Mouse (Mus musculus): Measurements from ENCODE around the gene Ndufv1.
"Not testable (repeated sequence)": the region's sequence is repeated elsewhere in the genome, so short reads cannot be mapped to it uniquely, and the experiment has no call there.

The Ndufv1 gene

DNA sequence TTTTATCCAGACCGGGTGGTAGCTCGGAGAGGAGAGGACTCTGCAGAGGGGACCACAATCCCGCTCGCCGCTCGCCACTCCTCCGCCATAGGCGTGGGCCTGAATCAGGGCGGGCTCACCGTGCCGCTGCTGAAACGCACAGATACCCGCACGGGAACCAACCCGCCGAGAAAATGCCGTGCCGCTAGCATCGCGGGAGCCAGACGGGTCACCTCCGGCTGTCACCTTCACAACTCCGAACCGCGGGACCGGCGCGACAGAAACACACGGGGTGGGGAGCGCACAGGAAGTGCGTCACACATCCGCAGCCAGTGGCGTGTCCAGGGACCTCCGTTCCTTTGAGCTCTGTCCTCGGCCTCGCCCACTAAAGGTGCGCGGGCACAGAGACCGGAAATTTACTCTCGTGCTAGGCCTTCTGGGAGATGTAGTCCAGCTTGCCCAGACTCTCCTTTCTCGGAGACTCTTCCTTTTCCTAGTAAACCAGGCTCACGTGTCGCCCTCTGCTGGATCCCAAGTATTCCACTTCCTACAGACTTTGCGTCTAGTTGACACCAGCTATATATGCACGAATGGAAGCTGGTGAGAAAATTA is at the start of gene Ndufv1:
Ndufv1 (minus strand) TSS at position 375 of the 591 bp plus-strand sequence.
- peak; percentile 98 for DNase-seq

DNA sequence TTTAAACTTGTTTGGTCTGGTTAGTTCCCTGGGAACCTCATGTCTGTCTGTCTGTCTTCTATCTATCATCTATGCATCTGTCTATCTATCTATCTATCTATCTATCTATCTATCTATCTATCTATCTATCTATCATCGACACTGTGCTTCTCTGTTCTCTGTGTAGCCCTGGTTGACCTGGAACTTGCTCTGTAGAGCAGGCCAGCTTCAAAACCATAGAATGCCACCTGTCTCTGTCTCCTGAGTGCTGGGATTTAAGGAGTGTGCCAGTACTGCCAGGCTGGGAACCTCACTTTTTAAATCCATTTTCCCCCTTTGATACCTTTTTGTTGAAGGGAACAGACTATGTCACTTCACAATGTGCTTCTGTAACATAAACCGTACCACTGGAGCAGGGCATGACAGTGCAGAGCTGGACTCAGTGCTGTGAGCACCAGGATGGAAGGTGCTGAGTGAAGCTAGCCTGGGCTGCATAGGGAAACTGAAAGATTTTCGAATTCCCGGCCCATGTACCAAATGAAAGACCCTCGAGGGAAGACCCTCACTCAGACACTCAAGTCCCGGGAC is 48.4 kb upstream of the Ndufv1 start:
- no peak for DNase-seq

DNA sequence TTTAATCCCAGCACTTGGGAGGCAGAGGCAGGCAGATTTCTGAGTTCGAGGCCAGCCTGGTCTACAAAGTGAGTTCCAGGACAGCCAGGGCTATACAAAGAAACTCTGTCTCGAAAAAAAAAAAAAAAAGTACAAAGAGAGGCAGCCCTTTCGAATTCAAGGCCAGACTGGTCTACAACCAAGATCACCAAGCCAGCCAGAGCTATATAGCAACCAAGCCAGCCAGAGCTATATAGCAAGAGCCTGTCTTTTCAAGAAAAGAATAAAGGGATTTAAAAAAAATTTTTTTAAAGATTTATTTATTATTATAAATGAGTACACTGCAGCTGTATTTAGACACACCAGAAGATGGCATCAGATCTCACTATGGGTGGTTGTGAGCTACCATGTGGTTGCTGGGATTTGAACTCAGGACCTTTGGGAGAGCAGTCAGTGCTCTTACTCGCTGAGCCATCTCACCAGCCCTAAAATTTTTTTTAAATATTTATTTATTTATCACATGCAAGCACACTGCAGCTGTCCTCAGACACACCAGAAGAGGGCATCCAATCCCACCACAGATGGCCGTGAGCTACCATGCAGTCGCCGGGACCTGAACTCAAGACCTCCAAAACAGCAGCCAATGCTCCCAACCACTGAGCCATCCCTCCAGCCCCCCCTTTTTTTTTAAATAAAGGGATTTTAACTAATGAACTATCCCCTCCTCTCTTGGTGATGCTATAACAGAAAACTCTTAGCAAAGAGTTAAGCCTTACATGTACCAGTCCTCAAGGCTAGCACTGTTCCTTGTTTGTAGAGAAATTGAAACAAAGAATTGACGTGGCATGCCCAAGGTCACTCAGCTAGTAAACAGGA is 47.7 kb upstream of the Ndufv1 start:
- DNase-seq = not testable (repeated sequence)

DNA sequence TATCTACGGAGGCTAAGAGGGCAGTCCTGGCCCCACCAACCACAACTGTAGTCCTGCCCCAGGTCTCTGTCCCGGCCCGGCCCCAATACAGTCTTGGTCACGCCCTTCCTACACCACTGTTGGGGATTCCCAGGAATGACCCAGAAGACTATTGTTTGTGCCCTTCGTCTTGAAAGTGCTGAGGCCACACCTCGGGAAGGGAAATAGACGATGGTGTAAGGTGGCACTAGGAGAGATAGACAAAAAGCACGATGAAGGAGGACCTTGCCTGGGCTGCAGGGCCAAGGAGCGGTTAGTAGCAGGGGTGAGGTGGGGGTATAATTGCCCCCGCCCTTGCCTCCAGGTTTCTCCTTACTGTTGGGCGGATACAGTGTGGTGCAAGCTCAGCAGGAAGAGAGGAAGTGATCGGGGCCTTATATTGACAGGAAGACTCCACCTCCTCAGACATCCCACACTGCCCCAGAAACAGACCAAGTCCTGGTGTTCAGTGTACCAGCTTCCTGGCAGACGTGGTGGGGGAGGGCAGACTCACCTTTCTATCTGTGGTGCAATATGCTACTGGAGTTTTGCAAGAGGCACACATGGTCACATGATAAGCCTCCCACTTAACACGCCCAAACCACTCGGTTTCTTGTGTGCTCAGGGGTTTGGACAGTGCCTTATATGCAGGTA is 46.6 kb upstream of the Ndufv1 start, which contains the start of gene Gstp3:
Gstp3 (minus strand) TSS at position 501 of the 672 bp plus-strand sequence.
- no peak for DNase-seq

DNA sequence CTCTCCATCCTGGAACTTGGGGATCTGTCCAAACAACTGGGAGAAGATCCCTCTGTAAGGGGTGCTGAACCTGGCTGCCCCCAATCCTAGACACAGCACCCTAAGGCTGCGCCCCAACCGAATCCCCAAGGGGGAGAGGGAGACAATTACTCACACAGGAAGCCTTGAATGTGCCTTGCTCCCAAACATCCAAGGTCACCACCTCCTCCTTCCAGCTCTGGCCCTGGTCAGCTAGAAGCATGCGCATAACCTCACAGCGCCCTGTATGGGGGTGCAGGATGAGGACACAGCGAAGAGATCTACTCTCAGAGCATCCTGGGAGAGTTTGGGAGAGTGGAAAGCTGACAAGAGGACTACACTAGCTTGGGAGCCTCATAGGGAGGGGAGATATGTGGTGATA is 46.0 kb upstream of the Ndufv1 start:
- DNase-seq = no peak

DNA sequence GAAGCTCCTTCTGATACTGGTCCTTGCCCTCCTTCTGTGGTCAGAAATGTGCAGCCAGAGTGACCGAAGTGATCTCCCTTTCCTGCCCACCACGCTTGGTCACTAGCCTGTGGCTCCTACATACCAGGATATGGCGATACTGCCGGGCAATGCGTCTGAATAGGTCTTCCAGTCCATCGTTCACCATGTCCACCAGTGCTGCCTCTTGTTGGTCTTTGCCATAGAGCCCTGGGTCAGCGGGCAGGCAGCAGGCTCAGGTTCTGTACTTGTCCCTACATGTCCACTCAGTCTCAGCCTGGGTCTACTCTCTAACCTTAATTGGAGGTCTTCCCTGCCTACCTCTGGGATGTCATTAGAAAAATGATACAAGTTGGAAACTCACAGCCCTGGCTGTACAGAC is 45.4 kb upstream of the Ndufv1 start:
- no peak for DNase-seq

DNA sequence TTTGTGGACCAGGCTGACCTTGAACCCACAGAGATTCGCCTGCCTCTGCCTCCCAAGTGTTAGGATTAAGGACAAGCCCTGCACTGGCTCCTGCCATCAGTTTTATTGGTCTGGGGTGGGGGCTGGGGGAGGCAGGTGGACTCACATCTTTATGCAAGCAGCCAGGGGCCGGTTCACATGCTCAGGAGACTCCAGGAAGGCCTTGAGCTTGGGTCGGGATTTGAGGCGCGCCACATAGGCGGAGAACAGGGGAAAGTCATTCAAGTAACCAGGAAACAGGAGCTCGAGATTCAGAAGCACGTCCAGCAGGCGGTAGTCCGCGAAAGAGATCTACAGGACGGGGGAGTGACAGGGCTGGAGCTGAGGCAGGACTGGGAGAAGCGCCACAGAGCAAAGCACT is 44.8 kb upstream of the Ndufv1 start:
- no peak for DNase-seq

DNA sequence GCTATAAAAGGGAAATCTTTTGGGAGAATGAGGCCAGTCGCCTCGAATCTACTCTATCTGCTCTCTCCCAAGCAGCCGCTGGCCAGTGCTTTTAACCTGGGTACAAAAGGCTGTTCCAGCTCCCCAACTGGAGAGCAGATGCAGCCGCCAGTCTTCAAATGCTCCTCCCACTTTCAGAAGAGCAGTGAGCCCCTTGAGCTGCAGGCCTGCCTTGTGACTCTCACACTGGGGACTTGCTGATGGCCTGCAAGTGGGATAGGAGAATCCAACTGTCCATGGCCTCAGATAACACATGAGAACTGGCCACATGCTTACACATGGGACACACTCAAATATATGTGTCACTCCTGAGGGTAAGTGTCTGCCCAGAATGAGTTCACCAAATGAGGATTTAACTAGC is 44.1 kb upstream of the Ndufv1 start:
- DNase-seq = no peak

DNA sequence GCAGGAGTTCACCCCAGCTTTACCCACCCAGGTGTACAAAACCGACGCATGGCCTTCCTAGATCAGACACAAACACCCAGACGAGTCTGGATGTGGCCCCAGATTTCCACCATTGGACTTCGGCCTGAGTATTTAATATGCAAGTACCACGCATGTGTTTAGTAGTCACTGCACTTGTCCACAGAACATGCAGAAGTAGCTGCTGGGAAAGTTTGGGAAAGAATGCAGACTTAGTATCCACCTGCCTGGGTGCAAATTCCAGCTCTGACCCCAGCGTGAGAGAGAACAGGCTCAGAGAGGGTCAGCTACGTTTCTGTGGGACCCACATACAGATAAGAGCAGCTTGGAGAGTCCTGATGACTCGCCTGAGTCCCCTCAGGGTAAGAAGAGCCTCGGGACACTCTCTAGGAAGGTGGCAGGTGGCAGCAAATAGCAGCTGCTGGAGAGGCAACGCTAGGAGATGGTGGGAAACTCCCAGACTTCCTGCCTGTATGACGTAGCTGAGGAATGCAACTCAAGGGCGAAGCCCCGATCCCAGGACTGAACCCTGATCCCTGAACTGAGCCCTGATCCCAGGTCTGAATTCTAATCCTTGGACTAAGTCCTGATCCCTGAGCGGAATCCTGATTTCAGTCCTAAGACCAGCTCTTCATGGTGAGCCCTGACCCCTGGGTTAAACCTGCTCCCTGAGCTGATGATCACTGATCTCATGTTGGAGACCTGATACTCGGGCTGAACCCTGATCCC is 43.5 kb upstream of the Ndufv1 start:
- DNase-seq = no peak

DNA sequence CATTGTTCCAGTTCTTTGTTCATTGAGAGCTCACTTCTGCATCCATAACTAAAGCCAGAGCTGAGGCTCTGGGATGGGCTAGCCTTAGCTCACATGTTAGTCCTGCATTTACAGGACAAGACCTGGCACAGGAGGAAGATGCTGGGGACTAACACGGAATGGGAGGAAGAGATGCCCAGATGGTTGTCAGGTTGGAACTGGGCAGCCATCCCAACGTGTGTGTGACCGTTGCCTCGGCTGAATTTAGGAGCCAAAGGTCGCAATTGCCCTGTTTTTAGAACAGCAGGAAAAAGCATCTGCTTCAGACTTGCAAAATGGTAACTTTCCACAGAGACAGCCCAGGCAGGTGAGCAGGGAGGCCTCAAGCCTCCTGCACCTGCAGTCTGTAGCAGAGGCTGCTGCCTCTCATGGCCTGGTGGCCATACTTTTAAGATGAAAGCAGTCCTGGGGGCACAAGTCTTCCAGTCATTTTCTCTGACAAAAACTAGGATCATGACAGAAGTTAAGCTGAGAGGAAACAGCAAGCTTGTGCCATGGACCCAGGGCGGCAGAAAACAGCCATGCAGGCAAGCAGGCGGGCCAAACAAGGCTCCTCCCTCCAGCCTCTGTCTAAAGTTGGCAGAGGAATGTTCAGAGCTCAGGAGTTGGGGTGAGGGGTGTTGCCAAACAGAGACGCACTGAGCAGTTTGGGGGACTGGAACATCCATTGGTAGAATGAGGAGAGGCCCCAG is 42.8 kb upstream of the Ndufv1 start:
- DNase-seq = no peak

DNA sequence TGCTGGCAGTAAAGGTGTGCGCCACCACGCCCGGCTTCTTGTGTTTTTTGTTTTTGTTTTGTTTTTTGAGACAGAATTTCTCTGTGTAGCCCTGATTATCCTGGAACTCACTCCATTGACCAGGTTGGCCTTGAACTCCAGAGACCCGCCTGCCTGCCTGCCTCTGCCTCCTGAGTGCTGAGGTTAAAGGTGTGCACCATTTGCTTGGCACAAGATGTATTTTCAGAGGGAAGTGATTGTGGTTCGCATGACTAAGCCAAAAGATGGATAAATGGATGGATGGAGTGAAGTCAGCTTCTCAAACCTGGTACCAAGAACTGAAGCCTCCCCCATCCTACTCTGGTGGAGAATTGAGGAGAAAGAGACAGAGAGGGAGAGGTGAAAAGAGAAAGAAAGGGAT is 42.0 kb upstream of the Ndufv1 start:
- no peak for DNase-seq

DNA sequence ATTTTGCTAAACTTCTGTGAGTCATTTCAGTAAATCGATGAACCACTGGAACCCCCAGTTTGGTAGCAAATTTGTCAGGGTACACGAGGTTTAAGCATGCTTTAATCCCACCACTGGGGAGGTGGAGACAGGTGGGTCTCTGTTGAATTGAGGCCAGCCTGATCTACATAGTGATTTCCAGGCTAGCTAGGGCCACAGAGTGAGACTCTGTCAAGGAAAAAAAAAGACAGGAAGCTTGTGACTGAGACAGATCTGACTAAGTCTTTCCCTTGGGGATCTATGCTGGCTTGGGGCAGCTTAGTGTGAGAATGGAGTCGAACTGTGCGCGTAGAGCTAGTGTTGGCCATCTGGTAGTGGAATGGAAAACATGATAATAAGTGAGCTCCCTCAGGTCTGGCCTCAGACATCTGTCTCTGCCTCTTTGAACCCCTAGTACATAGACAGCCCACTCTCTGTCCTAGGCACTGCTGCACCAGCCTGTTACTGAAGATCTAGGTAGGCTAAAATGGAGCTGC is 40.0 kb upstream of the Ndufv1 start:
- DNase-seq = no peak

DNA sequence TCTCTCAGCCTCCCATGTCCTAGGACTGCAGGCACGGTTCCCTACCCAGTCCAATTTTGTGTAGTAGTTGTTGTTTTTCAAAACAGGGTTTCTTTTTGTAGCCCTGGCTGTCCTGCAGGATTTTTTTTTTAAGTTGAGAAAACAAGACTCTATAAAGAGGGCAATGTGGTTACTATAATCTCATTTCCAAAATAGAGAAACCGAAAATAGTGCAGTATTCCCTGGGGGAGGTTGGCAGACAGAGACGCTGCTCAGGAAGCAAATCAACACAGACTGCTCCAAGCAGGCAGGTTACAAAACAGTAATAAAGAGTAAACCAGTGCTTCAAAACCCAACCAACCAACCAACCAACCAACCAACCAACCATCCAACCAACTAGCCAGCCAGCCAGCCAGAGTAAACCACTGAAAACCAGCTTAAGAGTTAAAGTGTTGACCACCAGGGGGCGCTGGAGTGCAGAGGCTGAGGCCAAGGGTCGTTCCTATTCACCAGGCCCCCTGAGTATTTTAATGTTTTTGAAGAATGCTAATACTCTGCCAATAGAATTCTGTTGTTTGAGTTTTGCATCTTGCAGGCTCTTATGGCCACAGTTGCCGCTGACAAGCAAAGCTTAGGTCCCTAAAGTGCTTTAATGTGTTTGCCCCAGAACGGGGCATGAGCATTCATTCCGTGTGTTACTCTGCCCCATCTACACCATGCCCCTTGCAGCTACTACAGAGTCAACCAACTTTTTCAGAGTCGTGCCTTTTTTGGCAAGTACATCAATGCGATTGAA is 39.3 kb upstream of the Ndufv1 start:
- no peak for DNase-seq

DNA sequence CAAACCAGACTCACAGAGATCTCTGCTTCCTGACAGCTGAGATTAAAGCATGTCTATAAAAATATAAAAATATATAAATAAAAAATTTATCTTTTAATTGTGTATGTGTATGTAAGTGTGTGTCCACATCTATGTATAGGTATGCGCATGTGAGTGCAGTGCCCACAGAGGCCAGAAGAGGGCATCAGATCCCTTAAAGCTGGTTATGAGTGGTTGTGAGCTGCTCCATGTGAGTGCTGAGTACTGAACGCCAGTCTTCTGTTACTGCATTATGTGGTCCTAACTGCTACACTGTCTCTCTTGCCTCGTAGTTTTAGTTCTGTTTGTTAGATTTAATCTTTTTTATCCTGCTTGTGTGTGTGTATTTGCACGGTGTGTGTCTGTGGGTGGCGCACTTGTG is 38.4 kb upstream of the Ndufv1 start:
- DNase-seq = no peak

DNA sequence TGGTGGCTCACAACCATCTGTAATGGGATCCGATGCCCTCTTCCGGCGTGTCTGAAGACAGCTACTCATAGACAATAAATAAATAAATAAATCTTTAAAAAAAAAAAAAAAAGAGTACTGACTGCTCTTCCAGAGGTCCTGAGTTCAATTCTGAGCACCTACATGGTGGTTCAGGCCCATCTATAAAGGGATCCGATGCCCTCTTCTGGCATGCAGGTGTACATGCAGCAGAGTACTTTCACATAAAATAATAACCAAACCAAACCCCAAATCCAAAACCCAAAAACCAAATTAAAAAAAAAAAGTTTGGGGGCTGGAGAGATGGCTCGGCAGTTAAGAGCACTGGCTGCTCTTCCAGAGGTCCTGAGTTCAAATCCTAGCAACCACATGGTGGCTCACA is 36.5 kb upstream of the Ndufv1 start:
- not testable (repeated sequence) for DNase-seq

DNA sequence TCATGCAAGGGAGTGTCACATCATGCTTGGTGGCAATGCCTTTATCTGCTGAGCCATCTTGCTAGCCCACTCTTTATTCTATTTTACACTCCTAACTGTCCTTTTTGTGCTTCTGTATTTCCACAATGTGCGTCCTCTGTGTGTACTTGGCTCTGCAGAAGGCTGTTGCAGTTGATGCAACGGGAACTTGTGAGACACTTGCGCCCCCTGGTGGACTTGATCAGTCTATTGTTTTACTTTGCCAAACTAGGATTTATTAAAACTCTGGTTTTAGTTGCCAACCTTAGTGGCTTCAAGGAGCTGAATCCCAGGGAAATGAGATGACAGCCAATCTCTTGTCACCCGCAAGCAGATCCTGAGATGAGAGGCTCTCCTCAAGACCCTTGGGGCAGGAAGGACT is 35.3 kb upstream of the Ndufv1 start:
- DNase-seq = peak; percentile 37

DNA sequence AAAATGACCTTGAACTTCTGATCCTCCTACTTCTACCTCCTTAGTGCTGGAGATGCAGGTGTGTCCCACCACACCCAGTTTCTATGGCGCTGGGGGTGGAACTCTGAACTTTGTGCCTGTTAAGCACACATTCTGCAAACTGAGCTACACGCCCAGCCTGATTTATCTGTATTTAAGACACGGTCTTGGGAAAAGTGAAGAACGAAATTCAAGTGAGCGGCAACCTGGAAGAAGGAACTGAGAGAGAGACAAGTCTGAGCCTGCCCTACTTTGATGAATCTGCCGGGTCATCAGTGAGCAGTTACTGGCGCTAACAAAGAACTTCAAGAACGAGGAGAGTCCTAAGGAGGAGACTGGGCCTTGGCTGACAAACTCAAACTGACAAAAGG is 34.3 kb upstream of the Ndufv1 start:
- DNase-seq = no peak

DNA sequence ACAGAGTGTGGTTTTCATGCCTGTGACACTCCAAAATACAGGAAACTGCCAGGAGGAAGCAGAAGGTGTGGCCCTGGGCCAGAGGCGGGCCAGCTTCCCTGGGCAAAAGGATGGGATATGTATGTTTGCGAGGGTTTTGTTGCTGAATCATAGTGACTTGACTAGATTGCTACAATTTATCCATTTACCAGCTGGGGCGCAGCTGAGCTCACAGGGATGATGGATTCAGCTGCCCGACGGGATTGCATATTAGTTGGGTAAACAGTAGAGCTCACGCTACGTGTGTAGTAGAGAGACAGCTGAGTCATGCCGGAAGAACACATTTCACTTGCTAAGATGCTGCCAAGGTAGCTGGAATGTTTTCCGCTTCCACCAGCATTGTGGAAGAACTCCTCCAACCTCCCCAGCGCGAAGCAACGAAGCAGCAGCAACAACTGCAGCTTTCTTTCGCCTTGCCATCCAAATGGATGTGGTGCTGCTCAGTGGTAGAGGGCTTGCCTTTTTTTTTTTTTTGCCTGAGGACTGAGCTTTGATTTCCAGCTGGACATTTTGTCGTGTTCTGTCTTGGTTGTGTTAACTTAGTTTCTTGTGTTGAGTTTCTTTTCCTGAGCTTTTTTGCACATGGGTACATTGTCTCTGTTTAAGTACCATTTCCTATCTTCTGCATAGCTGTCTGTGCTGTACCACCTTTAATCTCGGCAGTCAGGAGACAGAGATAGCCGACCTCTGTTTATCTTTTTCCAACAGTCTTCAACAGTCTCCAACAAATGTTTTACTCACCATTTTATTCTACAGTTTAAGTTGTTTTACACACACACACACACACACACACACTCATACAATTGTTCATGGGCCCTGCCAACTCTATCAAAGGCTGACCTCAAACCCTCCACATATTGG is 33.6 kb upstream of the Ndufv1 start, which contains the start of gene Gstp2:
Gstp2 (minus strand) TSS at position 58 of the 900 bp plus-strand sequence.
- DNase-seq = peak; percentile 77

DNA sequence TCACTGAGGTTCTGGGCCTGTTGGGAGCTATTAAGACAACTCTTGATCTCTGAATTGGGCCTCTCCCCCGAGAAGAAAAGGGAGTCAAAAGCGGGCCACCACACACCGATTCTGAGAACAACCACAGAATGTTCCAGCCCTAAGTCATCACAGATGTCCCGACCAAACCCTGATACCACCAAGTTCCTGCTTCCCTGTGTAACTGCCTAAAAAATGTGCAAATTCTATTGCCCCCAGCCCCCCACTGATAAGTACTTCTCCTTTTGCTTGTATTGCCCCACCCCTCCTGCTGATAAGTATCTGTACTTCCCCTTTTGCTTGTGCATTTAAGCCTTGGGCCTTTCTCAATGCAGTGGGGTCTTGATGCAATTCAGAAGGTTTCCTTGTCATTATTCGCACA is 31.5 kb upstream of the Ndufv1 start:
- DNase-seq = not testable (repeated sequence)

DNA sequence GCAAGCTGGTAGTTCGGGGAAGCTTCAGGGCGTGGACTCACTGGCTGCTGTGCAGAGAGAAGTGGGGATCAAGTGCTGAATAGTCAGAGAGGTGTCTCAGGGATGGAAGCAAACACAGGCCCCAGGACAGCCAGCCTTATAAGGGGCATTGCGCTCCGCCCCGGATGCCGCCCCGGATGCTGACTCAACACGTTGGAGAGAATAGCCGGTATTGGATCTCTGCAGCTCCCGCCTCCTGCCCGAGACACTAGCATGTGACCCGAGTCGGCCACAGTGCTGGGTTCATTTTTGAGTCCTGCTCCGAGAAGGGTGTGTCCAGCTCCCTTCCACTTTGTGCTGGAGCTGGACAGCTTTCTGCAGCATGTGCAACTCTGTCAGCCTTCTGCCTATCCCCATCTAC is 29.5 kb upstream of the Ndufv1 start:
- DNase-seq = no peak

All from right cerebral cortex, postnatal 25 days (tissue).